ENCODE assay signal across 8 mouse cellular contexts in genomic region chr8:46941295-46941694, GRCm38 (mm10). TPM values are rescaled to one million over a fixed set of nuclear protein-coding genes. Genes with fewer than 3 reads are reported as not detected.
A peak's percentile ranks its signal among the peaks of the same experiment; 100 is the strongest.
DNase-seq lines count a peak whose midpoint lies in the region; ATAC-seq and TF ChIP-seq lines count a peak whose summit lies in the region.

No protein-coding gene starts in this region.

- H3K4me3 ChIP-seq in cortical plate, adult 2 months (ENCODE audit: insufficient read depth, low read length) = no peak overlapping the region

- no peak for TF ChIP-seq CTCF in cortical plate, adult 2 months (IDR thresholded peaks at IDR 0.05; ENCODE audit: extremely low read depth, insufficient read depth, low read length)

- DNase-seq in embryo, embryonic 10 days (ENCODE audit: low spot score) = peak; percentile 29
- no peak for DNase-seq in embryo, embryonic 9.5 days (ENCODE audit: extremely low spot score)
- peak; percentile 57 for DNase-seq in 3134 (ENCODE audit: extremely low read depth, insufficient read length, low spot score)
- peak; percentile 91 for DNase-seq in lung, postnatal 25 days (ENCODE audit: low spot score)
- no peak for DNase-seq in cerebellum, adult 9-10 months

- H3K4me1 ChIP-seq in cortical plate, adult 2 months (ENCODE audit: control insufficient read depth, insufficient read depth, low read length) = no peaks in the 10 kb centered on the region

- ATAC-seq in inflammation-experienced regulatory T-cells, adult 6 months = peak; percentile 85
- ATAC-seq in cerebellum, adult (ENCODE audit: insufficient number of reproducible peaks, low FRiP score, low TSS enrichment) = no peak

- TF ChIP-seq POLR2A in cortical plate, adult 2 months (IDR thresholded peaks at IDR 0.05; ENCODE audit: extremely low read depth, insufficient read depth, low read length) = no peak

- H3K27ac ChIP-seq in cortical plate, adult 2 months (ENCODE audit: insufficient read depth, low read length) = peak overlapping the region; percentile 46

RNA-seq across cellular contexts. Expression of gene Enpp6, which starts 45.4 kb away (rescaled TPM):
- 8.8 and 14.4 TPM in 2 replicates for polyA plus RNA-seq in cortical plate, adult 2 months (2012; rRNA removed)
- 1 to 10 TPM in 1 of 3 experiments, under 1 TPM in 2; 0.86 to 1.2 (median 0.99) TPM for polyA plus RNA-seq in inflammation-experienced regulatory T-cells, adult 6 months (2017; shearing (Covaris generic))

Comparison
In these comparisons a context has a peak if more than half of its experiments do, and no peak if none do; other contexts are left out.
1. DNase-seq: peak in embryo, embryonic 10 days (single experiment), 3134 (single experiment) and lung, postnatal 25 days (single experiment); none in embryo, embryonic 9.5 days (single experiment) and cerebellum, adult 9-10 months (single experiment).